Mouse (Mus musculus) kidney, postnatal 36 days (tissue): Measurements from ENCODE around the gene Fermt2.

Source experiments
- DNase-seq, 2 experiments: peaks; one replicate each; pipeline ENCODE4 v3.0.0; 2021 to 2022; ENCODE audit warnings: mixed read lengths in 2 of 2

Fermt2 gene

DNA sequence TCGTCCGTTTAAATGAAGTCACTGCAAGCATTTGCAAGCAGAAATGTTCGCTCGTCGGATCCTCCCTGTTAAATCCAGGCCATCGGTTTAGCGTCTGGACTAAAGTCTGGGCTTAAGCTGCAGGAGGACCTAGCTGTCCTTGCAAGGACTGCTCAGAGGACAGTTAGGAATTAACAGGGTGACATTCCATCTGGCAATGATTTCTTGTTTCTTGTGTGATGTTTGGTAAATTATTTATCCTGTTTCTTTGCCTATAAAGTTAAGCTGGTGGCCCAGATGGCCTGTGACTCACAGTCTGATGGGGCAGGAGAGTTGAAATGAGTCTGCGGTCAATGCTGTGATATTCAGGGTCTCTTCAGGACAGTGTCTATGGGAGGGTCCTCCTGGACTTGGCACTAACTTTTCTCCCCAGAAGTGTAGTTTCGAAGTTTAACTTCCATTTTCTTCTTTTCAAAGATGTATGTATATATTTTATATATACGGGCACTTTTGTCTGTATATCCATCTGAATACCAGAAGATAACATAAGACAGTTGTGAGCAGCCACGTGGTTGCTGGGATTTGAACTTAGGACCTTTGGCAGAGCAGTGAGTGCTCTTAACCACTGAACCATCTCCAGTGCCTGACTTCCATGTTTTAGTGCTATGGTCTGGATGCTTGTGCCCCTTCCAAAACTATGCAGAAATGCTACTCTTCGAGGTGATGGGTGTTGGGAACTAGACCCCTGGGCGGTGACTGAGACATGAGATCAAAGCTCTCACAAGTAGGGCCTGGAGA is 99.7 kb downstream of the Fermt2 start:
- peak; percentile 71 to 87 for DNase-seq

- DNase-seq: peak; percentile 57 to 66
Measured at GRCm38 (mm10) chr14:45423220-45423619, 106.7 kb downstream of the Fermt2 start.

- no peak for DNase-seq
Measured at GRCm38 (mm10) chr14:45422371-45422770, 107.5 kb downstream of the Fermt2 start.

- DNase-seq: no peak
Measured at GRCm38 (mm10) chr14:45419323-45419722, 110.6 kb downstream of the Fermt2 start.

DNA sequence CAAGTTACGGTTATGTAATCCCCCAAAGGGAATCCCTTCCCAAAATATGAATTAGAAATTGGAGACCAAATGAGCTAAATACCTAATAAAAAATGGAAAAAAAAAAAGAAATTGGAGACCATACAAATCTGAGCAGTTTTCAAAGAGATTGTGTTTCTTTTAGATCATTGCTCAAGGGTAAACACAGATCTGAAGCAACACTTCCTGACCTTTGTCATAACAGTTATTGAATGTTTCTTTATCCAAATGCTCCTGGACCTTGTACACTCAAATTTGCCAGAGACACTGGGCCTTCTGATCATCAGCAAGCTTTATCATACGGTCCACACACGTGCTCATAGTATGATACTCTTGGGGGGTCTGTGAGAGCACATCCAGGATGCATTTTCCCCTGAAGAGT is 111.4 kb downstream of the Fermt2 start:
- DNase-seq: no peak

- DNase-seq: no peak
Measured at GRCm38 (mm10) chr14:45416265-45416664, 113.7 kb downstream of the Fermt2 start.
